Mouse (Mus musculus) midbrain, postnatal 0 days (tissue): ENCODE results near the gene Ucn3. TPM values are rescaled to one million over a fixed set of nuclear protein-coding genes. Genes with fewer than 3 reads are reported as not detected.

Source experiments
- ATAC-seq: fragments of 200-750 bp; cut with Nextera tagmentation; 2 replicates; pipeline ENCODE4 v1.8.0; 2017; ENCODE audit warnings: moderate number of reproducible peaks, mild to moderate bottlenecking, moderate TSS enrichment, moderate library complexity; ENCODE audit not compliant: low FRiP score
- DNase-seq: peaks from one replicate; pipeline ENCODE4 v3.0.0-alpha.2; 2015; ENCODE audit warnings: low spot score
- H3K27ac ChIP-seq: fragments of 300-500 bp; sonication (generic); 2 replicates; pipeline ENCODE4 v1.5.1; 2014; ENCODE audit warnings: low read depth, mild to moderate bottlenecking, low read length, mixed read lengths
- H3K27me3 ChIP-seq: fragments of 300-500 bp; sonication (generic); 2 replicates; pipeline ENCODE4 v1.6.1; 2014; ENCODE audit warnings: low read length, control low read depth, mixed read lengths; ENCODE audit not compliant: insufficient read depth
- H3K36me3 ChIP-seq: fragments of 300-500 bp; sonication (generic); 2 replicates; pipeline ENCODE4 v1.6.1; 2014; ENCODE audit warnings: low read length, control low read depth, mixed read lengths; ENCODE audit not compliant: insufficient read depth
- H3K4me1 ChIP-seq: fragments of 300-500 bp; sonication (generic); 2 replicates; pipeline ENCODE4 v1.6.1; 2014; ENCODE audit warnings: mild to moderate bottlenecking, control low read depth, antibody characterized with exemption, low read length, mixed read lengths; ENCODE audit not compliant: insufficient read depth
- H3K4me2 ChIP-seq: fragments of 300-500 bp; sonication (generic); 2 replicates; pipeline ENCODE4 v1.6.1; 2014; ENCODE audit warnings: low read depth, mild to moderate bottlenecking, low read length, mixed read lengths; ENCODE audit not compliant: poor library complexity, severe bottlenecking
- H3K4me3 ChIP-seq: fragments of 300-500 bp; sonication (generic); 2 replicates; pipeline ENCODE4 v1.5.1; 2014; ENCODE audit warnings: low read depth, mild to moderate bottlenecking, low read length, moderate library complexity
- H3K9ac ChIP-seq: fragments of 300-500 bp; sonication (generic); replicated peaks from 2 replicates; pipeline ENCODE4 v1.6.1; 2014; ENCODE audit warnings: mild to moderate bottlenecking, low read length, moderate library complexity, mixed read lengths; ENCODE audit not compliant: poor library complexity, severe bottlenecking
- H3K9me3 ChIP-seq: fragments of 300-500 bp; sonication (generic); 2 replicates; pipeline ENCODE4 v1.6.1; 2016; ENCODE audit warnings: low read length, control low read depth
- CTCF ChIP-seq: IDR thresholded peaks from 2 replicates; pipeline ENCODE4 v1.5.1; 2016; ENCODE audit warnings: antibody characterized with exemption, mild to moderate bottlenecking
- WGBS: fragments of 180-500 bp; shearing (Covaris S2); extraction: QIAGEN DNeasy Blood & Tissue Kit; methylation state at CpG from one replicate; pipeline ENCODE4 v1.1.7; 2014; 5-methylcytosine and 5-hydroxymethylcytosine counted together
- polyA plus RNA-seq: library from polyadenylated mRNA; unstranded; fragments of >200 nt; fragmentation: Nextera tagmentation; extraction: Ambion mirVana; gene quantifications from 2 replicates; pipeline ENCODE4 v1.2.1, GENCODE M21; 2015
- total RNA-seq: library from RNA; depleted of rRNA; stranded (reverse); fragments of >200 nt; gene quantifications from 2 replicates; pipeline ENCODE4 v1.2.3, GENCODE M21; 2014

The Ucn3 gene
- total and polyA plus RNA-seq, 2 experiments from 2014 or later: 0.27 to 0.71 TPM

GRCm38 (mm10) chr13:3944699-3945098, 450 bp downstream of the Ucn3 start:
- Histone ChIP-seq H3K36me3 (no peaks in the 10 kb centered on the region), H3K4me3 (no peak overlapping the region), H3K27ac (no peak overlapping the region), H3K9ac (no peak overlapping the region), H3K27me3 (no peaks in the 10 kb centered on the region), H3K4me2 (no peak overlapping the region), H3K9me3 (no peaks in the 10 kb centered on the region), H3K4me1 (no peaks in the 10 kb centered on the region)
- no peak for TF ChIP-seq CTCF
- no peak for DNase-seq
- 76% methylated on average over 7 of the region's 7 CpGs for WGBS
- ATAC-seq: no peak

GRCm38 (mm10) chr13:3926046-3926445, 19.1 kb downstream of the Ucn3 start:
- Histone ChIP-seq H3K27ac (no peak overlapping the region), H3K4me1 (no peaks in the 10 kb centered on the region), H3K4me2 (no peak overlapping the region), H3K9me3 (no peaks in the 10 kb centered on the region), H3K27me3 (no peaks in the 10 kb centered on the region), H3K36me3 (no peaks in the 10 kb centered on the region), H3K4me3 (no peak overlapping the region), H3K9ac (no peak overlapping the region)
- WGBS: 87% methylated on average over 6 of the region's 6 CpGs
- no peak for DNase-seq
- ATAC-seq: no peak
- no peak for TF ChIP-seq CTCF

GRCm38 (mm10) chr13:3925632-3926031, 19.5 kb downstream of the Ucn3 start:
- Histone ChIP-seq H3K36me3 (no peaks in the 10 kb centered on the region), H3K27me3 (no peaks in the 10 kb centered on the region), H3K4me2 (no peak overlapping the region), H3K4me3 (no peak overlapping the region), H3K4me1 (no peaks in the 10 kb centered on the region), H3K9ac (no peak overlapping the region), H3K9me3 (no peaks in the 10 kb centered on the region), H3K27ac (no peak overlapping the region)
- 86% methylated on average over 6 of the region's 6 CpGs for WGBS
- DNase-seq (no peak), ATAC-seq (no peak)
- TF ChIP-seq CTCF: no peak

GRCm38 (mm10) chr13:3924483-3924882, 20.7 kb downstream of the Ucn3 start:
- Histone ChIP-seq H3K4me1 (no peaks in the 10 kb centered on the region), H3K4me3 (no peak overlapping the region), H3K9ac (no peak overlapping the region), H3K36me3 (no peaks in the 10 kb centered on the region), H3K4me2 (no peak overlapping the region), H3K27me3 (no peaks in the 10 kb centered on the region), H3K27ac (no peak overlapping the region), H3K9me3 (no peaks in the 10 kb centered on the region)
- no peak for TF ChIP-seq CTCF
- no peak for DNase-seq
- no peak for ATAC-seq
- 90% methylated on average over 5 of the region's 5 CpGs for WGBS

- no peak for TF ChIP-seq CTCF
- peak within 1 kb of the TSS; percentile 91 for H3K4me3 ChIP-seq
- ATAC-seq (peak; percentile 99), DNase-seq (peak; percentile 95)
- peak within 1 kb of the TSS; percentile 78 for H3K4me2 ChIP-seq
- H3K9me3 ChIP-seq: no peaks in the 10 kb centered on the region
- no peaks in the 10 kb centered on the region for H3K36me3 ChIP-seq
- H3K4me1 ChIP-seq: no peaks in the 10 kb centered on the region
- H3K27me3 ChIP-seq: no peaks in the 10 kb centered on the region
- H3K27ac ChIP-seq: 0 out of 2 replicates have a peak within 1 kb of the TSS, but pooled peaks have one; percentile 3
- H3K9ac ChIP-seq: peak within 1 kb of the TSS; percentile 79
- WGBS: under 1% methylated on average over 52 of the region's 52 CpGs
These were observed 27.4 kb downstream of the Ucn3 start, which contains the start of the genes Net1 and Tubal3 for GRCm38 (mm10) chr13:3917571-3918311. Gene Net1, minus strand, starts transcription at chr13:3918220. Gene Tubal3, plus strand, starts transcription at chr13:3918274.

GRCm38 (mm10) chr13:3913504-3913903, 31.6 kb downstream of the Ucn3 start:
- Histone ChIP-seq H3K9me3 (no peaks in the 10 kb centered on the region), H3K36me3 (no peaks in the 10 kb centered on the region), H3K4me2 (no peak overlapping the region), H3K27me3 (no peaks in the 10 kb centered on the region), H3K9ac (no peak overlapping the region), H3K4me3 (no peak overlapping the region), H3K27ac (no peak overlapping the region), H3K4me1 (no peaks in the 10 kb centered on the region)
- ATAC-seq (no peak), DNase-seq (no peak)
- TF ChIP-seq CTCF: no peak
- 89% methylated on average over 4 of the region's 4 CpGs for WGBS
